Mouse (Mus musculus): ENCODE data around the gene Mbtd1.

DNA sequence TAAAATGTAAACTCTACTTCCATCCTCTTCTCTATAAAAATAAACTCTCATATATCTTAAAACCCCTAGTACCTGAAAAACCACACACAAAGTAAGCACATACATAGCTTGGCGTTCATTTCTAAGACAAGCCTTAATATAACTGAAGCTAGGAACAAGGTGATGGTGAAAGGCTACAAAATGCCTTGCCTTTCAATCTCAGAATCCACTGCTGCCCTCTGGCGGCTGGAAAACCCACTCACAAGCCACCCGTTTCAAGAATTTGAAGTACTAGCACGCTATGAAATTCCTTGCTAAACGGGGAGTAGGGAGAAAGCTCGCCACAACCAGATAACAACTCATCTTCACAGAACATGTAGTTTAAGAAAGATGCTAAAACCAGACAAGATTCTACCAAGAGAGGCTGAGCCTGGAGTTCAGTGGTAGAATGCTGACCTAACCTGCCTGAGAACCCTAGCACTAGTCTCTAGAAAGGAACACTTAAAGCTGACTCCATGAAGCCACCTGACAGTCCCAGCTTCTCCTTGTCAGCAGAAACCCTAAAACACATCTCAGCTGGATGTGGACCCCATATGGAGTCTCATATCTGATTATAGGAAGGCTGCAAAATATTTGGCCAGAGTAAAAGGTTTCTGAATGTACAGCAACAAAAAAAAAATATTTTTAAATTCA lies 29.2 kb upstream of the Mbtd1 start:
- TF ChIP-seq NRF1 (IDR thresholded peaks at IDR 0.05; ENCODE audit: low read depth, low read length), result no peak
- TF ChIP-seq EP300 (IDR thresholded peaks at IDR 0.05; ENCODE audit: low read length), result no peak
- TF ChIP-seq SMC3 (IDR thresholded peaks at IDR 0.05; ENCODE audit: low read depth, low read length), result peak; percentile 88
- TF ChIP-seq CTCF (conservative IDR thresholded peaks at IDR 0.05 in 1 of 2, IDR thresholded peaks at IDR 0.05 in 1 of 2; ENCODE audit: low read depth in 2 of 2, low read length in 2 of 2), result peak; percentile 76 to 93
- no peak for TF ChIP-seq UBTF (IDR thresholded peaks at IDR 0.05; ENCODE audit: low read depth, low read length)
- no peak for TF ChIP-seq POLR2A (IDR thresholded peaks at IDR 0.05; ENCODE audit: low read depth, low read length)
- TF ChIP-seq MXI1 (IDR thresholded peaks at IDR 0.05; ENCODE audit: low read depth, low read length), result no peak
- peak; percentile 6; the same call in 1 of the 2 replicates for TF ChIP-seq ZC3H11A (IDR thresholded peaks at IDR 0.05; ENCODE audit: low read depth, low read length)
- TF ChIP-seq HCFC1 (IDR thresholded peaks at IDR 0.05; ENCODE audit: low read depth, low read length), result no peak
- TF ChIP-seq BHLHE40 (IDR thresholded peaks at IDR 0.05; ENCODE audit: low read depth, low read length), result no peak
- no peak for TF ChIP-seq MAFK (IDR thresholded peaks at IDR 0.05; ENCODE audit: insufficient replicate concordance, low read length)
